Mouse (Mus musculus): Measurements from ENCODE around the gene Pnma1. TPM values are rescaled to one million over a fixed set of nuclear protein-coding genes. Genes with fewer than 3 reads are reported as not detected.

Pnma1 gene
- polyA plus RNA-seq, 1 experiment from 2014 or later, result 1.3 TPM

DNA sequence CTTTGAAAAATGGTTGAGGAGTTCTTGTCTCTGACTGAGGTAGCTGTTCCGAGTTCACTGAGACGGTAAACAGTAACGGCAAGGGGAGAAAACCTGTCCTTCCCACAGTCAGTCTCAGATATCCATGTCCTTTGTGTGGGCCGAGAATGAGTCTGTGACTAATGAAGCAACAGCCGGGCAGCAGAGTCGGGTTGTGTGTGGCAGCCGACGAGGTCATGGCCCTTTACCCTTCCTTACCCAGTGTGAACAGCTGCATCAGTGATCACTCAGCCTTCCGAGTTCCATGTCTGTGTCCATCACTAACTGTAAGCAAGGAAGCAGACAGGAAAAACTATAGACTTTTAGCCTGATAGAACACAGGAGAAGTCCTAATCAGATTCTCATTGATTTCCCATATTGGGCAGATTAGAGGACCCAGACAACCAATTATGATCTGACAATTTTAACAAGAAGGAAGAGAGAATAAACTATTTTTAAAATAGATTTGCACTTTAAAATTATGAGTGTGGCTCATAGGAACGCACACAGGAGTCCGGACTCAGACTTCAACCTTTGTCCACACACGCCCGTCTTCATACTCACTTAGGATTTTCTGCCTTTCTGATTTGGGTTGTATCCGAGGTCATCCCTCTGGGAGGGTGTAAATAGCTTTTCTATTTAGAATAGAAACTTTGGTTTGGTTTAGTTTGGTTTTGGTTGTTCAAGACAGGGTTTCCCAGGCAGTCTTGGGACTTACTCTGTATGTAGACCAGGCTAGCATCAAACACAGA, 5.8 kb downstream of the Pnma1 start:
- Histone ChIP-seq H3K36me3 (replicated peaks) (peaks cover 19% of the 10 kb centered on the region), H3K27ac (no peak overlapping the region), H3K9me3 (no peaks in the 10 kb centered on the region), H3K27me3 (ENCODE audit: poor library complexity, severe bottlenecking) (no peaks in the 10 kb centered on the region; the same call in 1 of the 2 replicates), H3K4me3 (no peak overlapping the region), H3K4me1 (peaks cover 18% of the 10 kb centered on the region)
- no peak for DNase-seq (ENCODE audit: extremely low spot score, low spot score)
- 64% methylated on average over 14 of the region's 14 CpGs for WGBS

DNA sequence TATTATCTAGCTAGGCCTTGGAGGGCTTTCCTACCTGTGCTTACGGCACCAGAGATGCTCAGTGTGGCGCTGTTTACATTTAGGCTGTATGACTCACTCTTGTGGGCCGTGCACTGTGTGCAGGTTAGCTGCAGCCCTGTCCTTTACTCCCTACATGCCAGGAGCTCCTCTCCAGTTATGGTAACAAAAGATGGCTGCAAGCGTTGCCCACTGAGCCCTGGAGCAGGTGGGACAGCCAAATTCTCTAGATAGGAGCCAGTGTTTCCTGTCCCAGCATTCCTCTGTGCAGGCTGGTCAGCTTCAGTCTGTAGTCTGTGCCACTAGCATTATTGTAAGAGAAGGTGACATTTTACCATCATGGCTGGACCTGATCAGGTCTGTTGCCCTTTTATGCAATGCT, 7.0 kb downstream of the Pnma1 start:
- 89% methylated on average over 4 of the region's 4 CpGs for WGBS
- peaks cover 27% of the 10 kb centered on the region for H3K36me3 ChIP-seq (replicated peaks)
- no peaks in the 10 kb centered on the region for H3K9me3 ChIP-seq
- H3K27ac ChIP-seq, result no peak overlapping the region
- H3K27me3 ChIP-seq (ENCODE audit: poor library complexity, severe bottlenecking), result no peaks in the 10 kb centered on the region
- DNase-seq (ENCODE audit: extremely low spot score, low spot score), result no peak
- H3K4me1 ChIP-seq, result peaks cover 10% of the 10 kb centered on the region
- H3K4me3 ChIP-seq, result no peak overlapping the region

DNA sequence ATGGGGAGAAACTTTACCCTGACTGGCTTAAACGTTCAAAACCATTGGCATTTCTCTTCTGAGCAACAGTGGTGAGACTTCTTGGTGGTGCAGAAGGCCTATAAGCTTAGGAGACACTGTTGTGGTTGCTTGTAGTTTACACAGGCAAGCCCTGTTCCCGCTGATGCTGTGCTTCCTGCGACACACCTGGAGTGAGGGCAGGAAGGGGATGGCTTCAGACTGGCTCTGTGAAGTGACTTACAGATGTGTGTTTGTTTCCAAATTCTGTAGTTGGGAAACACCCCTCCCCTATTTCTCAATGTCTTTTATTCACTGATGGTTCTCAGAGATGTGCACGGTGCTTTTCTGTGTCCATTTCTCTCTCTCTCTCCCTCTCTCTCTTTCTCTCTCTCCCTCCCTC, 8.2 kb downstream of the Pnma1 start:
- Histone ChIP-seq H3K27ac (no peak overlapping the region), H3K36me3 (replicated peaks) (peaks cover 36% of the 10 kb centered on the region), H3K4me1 (peaks cover 10% of the 10 kb centered on the region), H3K4me3 (no peak overlapping the region), H3K27me3 (ENCODE audit: poor library complexity, severe bottlenecking) (no peaks in the 10 kb centered on the region), H3K9me3 (no peaks in the 10 kb centered on the region)
- DNase-seq (ENCODE audit: extremely low spot score, low spot score), result no peak
- 79% methylated on average over 4 of the region's 4 CpGs for WGBS

DNA sequence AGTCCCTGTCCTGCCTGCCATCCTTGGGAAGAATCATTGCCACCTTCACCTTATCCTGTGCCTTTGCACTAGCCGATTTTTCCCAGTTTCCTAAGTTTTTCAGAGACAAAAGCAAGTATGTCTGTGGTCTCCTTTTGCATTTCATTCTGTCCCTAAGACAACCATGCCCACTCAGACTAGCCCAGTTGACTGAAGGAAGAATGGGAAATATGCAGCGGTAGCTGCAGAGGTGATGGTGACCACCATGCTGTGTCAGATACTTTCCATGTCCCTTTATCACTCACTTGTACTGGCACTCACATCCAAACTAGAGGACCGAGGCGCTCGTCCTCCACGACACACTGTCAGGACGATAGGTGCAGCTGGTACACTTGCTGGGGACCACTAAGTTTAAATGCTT, 11.2 kb downstream of the Pnma1 start:
- Histone ChIP-seq H3K4me1 (peaks cover 5% of the 10 kb centered on the region), H3K4me3 (no peak overlapping the region), H3K36me3 (replicated peaks) (peaks cover 35% of the 10 kb centered on the region), H3K27ac (no peak overlapping the region), H3K27me3 (ENCODE audit: poor library complexity, severe bottlenecking) (no peaks in the 10 kb centered on the region), H3K9me3 (no peaks in the 10 kb centered on the region)
- WGBS, result 94% methylated on average over 7 of the region's 7 CpGs
- DNase-seq (ENCODE audit: extremely low spot score, low spot score), result no peak

DNA sequence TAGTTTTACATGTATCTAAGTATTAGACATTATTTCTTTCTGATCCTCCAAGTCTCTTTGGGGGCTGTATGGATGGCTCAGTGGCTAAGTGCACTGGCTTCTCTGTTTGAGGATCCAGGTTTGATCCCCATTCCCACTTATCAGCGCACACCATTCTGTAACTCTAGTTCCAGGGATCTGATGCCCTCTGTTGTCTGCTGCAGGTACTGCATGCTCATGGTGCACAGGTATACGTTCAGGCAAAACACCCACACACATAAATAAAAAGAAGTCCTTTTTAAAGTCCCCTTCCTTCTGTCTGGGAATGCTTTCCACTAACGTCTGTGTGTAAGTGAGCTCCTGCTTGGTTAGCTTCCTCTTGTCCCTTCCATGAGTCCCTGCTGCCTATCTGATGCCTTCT, 16.0 kb downstream of the Pnma1 start:
- WGBS, result 62% methylated on average over 3 of the region's 3 CpGs
- Histone ChIP-seq H3K9me3 (no peaks in the 10 kb centered on the region), H3K36me3 (replicated peaks) (peaks cover 52% of the 10 kb centered on the region), H3K4me3 (no peak overlapping the region), H3K4me1 (no peaks in the 10 kb centered on the region), H3K27me3 (ENCODE audit: poor library complexity, severe bottlenecking) (no peaks in the 10 kb centered on the region), H3K27ac (no peak overlapping the region)
- DNase-seq (ENCODE audit: extremely low spot score, low spot score), result no peak

DNA sequence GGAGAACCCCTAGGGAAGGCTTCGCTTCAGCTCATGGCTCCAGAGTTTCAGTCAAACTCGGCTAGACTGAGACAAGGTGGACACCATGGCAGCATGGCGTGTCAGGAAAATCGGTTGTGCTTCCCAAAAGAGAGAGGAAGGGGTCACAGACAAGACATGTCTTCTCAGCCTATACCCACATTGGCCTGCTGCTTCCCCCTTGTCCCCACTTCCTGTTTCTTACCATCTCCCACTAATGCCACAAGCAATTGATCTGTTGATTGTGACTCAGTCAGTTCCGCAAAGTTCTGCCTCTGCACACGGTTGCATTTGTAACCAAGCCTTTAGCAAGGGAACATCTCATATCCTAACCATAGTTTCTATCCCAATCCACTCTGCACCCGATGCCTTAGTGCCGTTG, 18.4 kb downstream of the Pnma1 start:
- Histone ChIP-seq H3K9me3 (no peaks in the 10 kb centered on the region), H3K4me3 (no peak overlapping the region), H3K27me3 (ENCODE audit: poor library complexity, severe bottlenecking) (no peaks in the 10 kb centered on the region), H3K36me3 (replicated peaks) (peaks cover 37% of the 10 kb centered on the region), H3K27ac (no peak overlapping the region), H3K4me1 (no peaks in the 10 kb centered on the region)
- no peak for DNase-seq (ENCODE audit: extremely low spot score, low spot score)
- 92% methylated on average over 8 of the region's 8 CpGs for WGBS

DNA sequence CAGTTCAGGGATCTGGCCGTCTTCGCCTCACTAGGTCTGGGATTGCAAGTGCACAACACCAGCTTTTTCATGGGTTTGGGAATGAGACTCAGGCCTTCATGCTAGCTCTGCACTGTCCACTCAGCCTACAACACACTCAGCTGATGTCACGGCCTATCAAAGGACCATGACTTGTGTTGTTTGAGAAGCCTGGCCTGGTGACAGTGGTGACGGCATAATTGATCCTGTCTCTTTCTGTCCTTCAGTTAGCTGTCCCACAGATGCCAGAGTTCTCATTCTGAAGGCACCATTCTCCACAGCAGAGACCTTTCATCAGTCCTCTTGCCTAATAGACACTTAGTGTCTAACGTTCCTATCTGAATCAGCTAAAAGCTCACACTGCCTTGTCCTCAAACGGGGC, 19.7 kb downstream of the Pnma1 start:
- H3K4me1 ChIP-seq, result no peaks in the 10 kb centered on the region
- no peak overlapping the region for H3K4me3 ChIP-seq
- H3K9me3 ChIP-seq, result no peaks in the 10 kb centered on the region
- H3K27ac ChIP-seq, result no peak overlapping the region
- WGBS, result 92% methylated on average over 6 of the region's 6 CpGs
- no peaks in the 10 kb centered on the region for H3K27me3 ChIP-seq (ENCODE audit: poor library complexity, severe bottlenecking)
- DNase-seq (ENCODE audit: extremely low spot score, low spot score), result no peak
- H3K36me3 ChIP-seq (replicated peaks), result peaks cover 37% of the 10 kb centered on the region

DNA sequence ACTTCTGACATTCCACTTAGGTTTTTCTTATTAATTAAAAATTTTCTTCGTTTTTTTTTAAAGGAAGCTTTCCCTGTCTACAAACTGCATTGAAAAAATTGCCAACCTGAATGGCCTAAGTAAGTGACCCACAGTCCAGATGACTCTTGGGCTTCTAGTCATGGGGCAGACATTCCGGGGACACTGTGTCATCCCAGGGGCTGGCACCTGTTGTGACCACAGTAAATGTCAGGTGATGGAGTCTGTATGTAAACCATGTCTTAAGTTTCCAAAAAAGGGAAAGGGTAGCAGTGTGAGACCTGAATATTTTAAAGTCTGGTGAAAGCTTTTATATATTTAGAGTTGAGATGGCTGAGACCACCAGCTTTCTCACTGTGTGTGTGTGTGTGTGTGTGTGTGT, 21.4 kb downstream of the Pnma1 start:
- Histone ChIP-seq H3K36me3 (replicated peaks) (peaks cover 33% of the 10 kb centered on the region), H3K4me3 (no peak overlapping the region), H3K27ac (no peak overlapping the region), H3K9me3 (no peaks in the 10 kb centered on the region), H3K4me1 (no peaks in the 10 kb centered on the region), H3K27me3 (ENCODE audit: poor library complexity, severe bottlenecking) (no peaks in the 10 kb centered on the region)
- 81% methylated on average over 2 of the region's 2 CpGs for WGBS
- no peak for DNase-seq (ENCODE audit: extremely low spot score, low spot score)

DNA sequence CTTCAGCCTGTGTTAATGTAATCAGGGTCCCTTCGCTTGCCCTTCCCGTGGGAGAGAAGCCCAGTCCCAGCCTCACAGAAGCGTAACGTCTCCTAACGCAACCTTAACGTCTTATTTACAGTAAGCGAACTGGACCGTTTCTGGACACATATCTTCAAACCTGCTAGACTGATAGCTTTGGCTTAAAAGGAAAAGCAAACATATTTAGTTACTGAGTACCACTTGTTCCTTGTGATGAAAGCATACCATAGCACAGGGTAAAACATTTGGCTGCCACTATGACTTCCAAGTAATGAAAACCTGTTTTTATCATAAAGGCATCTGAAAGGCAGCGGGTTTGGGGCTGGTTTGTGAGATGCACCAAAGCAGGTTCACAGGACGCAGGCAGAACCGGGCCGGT, 22.4 kb downstream of the Pnma1 start:
- Histone ChIP-seq H3K9me3 (no peaks in the 10 kb centered on the region), H3K36me3 (replicated peaks) (peaks cover 27% of the 10 kb centered on the region), H3K4me1 (no peaks in the 10 kb centered on the region), H3K4me3 (no peak overlapping the region), H3K27me3 (ENCODE audit: poor library complexity, severe bottlenecking) (no peaks in the 10 kb centered on the region), H3K27ac (no peak overlapping the region)
- WGBS, result 92% methylated on average over 12 of the region's 12 CpGs
- DNase-seq (ENCODE audit: extremely low spot score, low spot score), result no peak

DNA sequence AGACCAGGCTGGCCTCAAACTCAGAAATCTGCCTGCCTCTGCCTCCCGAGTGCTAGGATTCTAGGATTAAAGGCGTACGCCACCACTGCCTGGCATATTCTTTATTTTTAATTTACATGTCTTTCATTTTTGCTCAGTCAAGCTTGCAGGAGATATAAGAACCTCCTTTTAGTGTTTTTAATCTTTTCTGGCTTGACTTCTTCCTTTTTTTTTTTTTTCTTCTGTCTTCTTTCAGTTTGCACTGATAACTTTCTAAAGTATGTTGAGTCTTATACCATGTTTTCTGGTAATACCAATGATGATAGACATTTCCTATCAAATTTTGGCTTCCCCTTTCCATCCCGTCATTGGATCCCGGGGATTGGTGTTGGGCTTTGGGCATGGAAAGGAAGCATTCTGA, 28.7 kb downstream of the Pnma1 start:
- Histone ChIP-seq H3K9me3 (no peaks in the 10 kb centered on the region), H3K36me3 (replicated peaks) (0 out of 2 replicates have a peak, but pooled peaks cover 2% of the 10 kb centered on the region), H3K4me3 (no peak overlapping the region), H3K4me1 (peaks cover 9% of the 10 kb centered on the region), H3K27ac (no peak overlapping the region), H3K27me3 (ENCODE audit: poor library complexity, severe bottlenecking) (no peaks in the 10 kb centered on the region)
- WGBS, result 95% methylated on average over 5 of the region's 5 CpGs
- DNase-seq (ENCODE audit: extremely low spot score, low spot score), result no peak

DNA sequence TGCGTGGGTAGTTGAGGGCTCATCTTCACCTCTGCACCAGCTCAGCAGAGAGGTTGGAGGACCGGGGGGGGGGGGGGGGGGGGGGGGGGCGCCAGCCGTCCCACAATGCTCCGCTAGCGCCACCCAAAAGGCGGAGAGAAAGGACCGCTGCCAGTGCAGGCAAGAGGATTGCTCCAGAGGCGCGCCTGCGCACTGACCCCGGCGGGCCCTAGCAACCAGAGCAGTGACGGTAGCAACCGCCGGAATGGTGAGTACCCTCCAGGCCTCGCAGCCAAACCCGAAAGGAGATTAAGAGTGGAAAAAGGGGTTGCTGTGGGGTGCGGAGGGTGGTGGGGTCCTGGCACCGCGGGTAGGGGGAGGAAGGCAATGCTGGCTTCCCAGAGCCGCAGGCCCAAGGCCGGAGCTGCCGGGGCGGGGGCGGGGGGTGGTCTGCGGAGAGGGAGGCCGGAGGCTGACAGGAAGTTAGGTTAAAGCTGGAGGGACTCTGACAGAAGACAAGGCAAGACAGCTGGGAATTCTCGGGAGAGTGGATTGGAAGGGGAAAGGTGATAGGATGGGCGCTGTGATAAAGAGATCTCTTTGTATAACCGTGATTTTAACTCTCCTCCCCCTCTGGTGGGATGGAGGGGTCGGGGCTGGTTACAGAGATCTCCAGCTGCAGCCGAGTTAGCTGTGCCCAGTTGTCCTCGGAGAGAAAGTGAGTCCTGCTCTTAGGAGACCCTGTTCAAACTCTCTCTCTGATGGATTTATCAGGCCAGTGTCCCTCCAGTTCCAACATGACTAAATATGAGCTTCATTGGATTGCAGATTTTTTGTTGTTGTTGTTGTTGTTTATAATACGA, 33.9 kb downstream of the Pnma1 start, which contains the start of gene Dnal1:
Gene Dnal1, plus strand, starts transcription at position 214 of the 842 bp plus-strand sequence.
- peak; percentile 94 for DNase-seq (ENCODE audit: extremely low spot score, low spot score)
- Histone ChIP-seq H3K27me3 (ENCODE audit: poor library complexity, severe bottlenecking) (no peaks in the 10 kb centered on the region), H3K36me3 (replicated peaks) (no peaks in the 10 kb centered on the region), H3K9me3 (no peaks in the 10 kb centered on the region), H3K4me3 (peak within 1 kb of the TSS; percentile 87), H3K4me1 (peaks cover 14% of the 10 kb centered on the region), H3K27ac (peak within 1 kb of the TSS; percentile 89)
- 3% methylated on average over 30 of the region's 35 CpGs for WGBS

DNA sequence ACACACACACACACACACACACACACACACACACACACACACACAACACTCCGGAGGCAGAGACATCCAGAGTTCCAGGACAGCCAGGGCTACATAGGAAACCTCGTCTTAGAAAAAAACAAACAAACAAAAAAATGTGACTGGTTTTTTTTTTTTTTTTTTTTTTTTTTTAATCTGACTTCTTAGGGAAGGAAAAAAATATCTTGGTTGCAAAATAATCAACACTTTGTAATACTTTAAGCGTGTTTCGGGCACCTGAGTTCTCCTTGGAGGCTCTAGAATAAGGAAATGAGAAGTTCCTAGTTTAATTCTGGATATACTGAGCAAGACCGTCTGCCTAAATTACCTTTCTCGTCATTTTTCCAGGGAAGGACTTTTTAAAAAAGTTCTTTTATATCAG, 34.6 kb downstream of the Pnma1 start:
- H3K4me3 ChIP-seq, result peak overlapping the region; percentile 87
- no peaks in the 10 kb centered on the region for H3K27me3 ChIP-seq (ENCODE audit: poor library complexity, severe bottlenecking)
- WGBS, result 52% methylated on average over 6 of the region's 6 CpGs
- peaks cover 14% of the 10 kb centered on the region for H3K4me1 ChIP-seq
- no peaks in the 10 kb centered on the region for H3K36me3 ChIP-seq (replicated peaks)
- peak overlapping the region; percentile 89 for H3K27ac ChIP-seq
- H3K9me3 ChIP-seq, result no peaks in the 10 kb centered on the region
- no peak for DNase-seq (ENCODE audit: extremely low spot score, low spot score)

DNA sequence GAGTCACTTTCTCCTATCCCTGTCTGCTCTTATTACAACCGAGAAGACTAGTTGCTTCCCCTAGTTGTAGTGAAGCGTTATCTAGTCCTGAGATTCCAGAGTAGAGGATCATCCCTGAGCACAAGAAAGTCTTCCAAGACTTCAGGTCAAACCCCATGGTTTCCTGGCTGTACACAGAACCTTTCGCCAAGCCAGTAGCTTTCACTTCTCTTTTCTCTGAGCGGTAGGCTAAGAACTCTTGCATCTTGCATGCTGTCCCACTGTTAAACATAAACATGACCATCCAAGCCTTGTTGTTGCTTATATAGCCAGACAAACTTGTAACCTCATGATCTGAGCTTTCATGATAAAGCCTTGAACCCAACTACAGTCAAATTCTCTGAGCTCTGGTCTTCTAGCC, 37.5 kb downstream of the Pnma1 start:
- no peak overlapping the region for H3K27ac ChIP-seq
- H3K9me3 ChIP-seq, result no peaks in the 10 kb centered on the region
- H3K36me3 ChIP-seq (replicated peaks), result no peaks in the 10 kb centered on the region
- H3K4me1 ChIP-seq, result peaks cover 14% of the 10 kb centered on the region
- no peak for DNase-seq (ENCODE audit: extremely low spot score, low spot score)
- H3K27me3 ChIP-seq (ENCODE audit: poor library complexity, severe bottlenecking), result no peaks in the 10 kb centered on the region
- WGBS, result 94% methylated on average over 4 of the region's 4 CpGs
- H3K4me3 ChIP-seq, result no peak overlapping the region

All from forebrain, embryonic 10.5 days (tissue).